Comparison of ENCODE assay signal across 20 mouse cellular contexts in genomic region chr7:132419378-132420255, GRCm38 (mm10).
DNase-seq lines count a peak whose midpoint lies in the region; TF ChIP-seq lines count a peak whose summit lies in the region.
"Had no signal": no experiment of that assay in that cellular context is flagged by ENCODE, and none has a peak within 500 bp of the region (broad histone marks: within the 10 kb centered on the region; RNA-seq: fewer than 3 reads in every experiment).

No protein-coding gene starts in this region.

- no peaks in the 10 kb centered on the region; the same call in 1 of the 2 replicates for H3K4me1 ChIP-seq in cerebellum, adult 2 months (ENCODE audit: control insufficient read depth, insufficient read depth, low read length)
- H3K4me1 ChIP-seq in lung, adult 2 months (ENCODE audit: control insufficient read depth, insufficient read depth, low read length), result no peaks in the 10 kb centered on the region
- H3K4me1 ChIP-seq: embryonic facial prominence, embryonic 10.5 days; forebrain, embryonic 12.5 days had no signal

- TF ChIP-seq CTCF in cerebellum, adult 2 months (IDR thresholded peaks at IDR 0.05; ENCODE audit: borderline replicate concordance, insufficient read depth, low read depth, low read length), result 0 out of 2 replicates have a peak, but pooled peaks have one; percentile 2
- no peak for TF ChIP-seq CTCF in lung, adult 2 months (IDR thresholded peaks at IDR 0.05; ENCODE audit: insufficient read depth, low read length)

- H3K27me3 ChIP-seq in cerebellum, adult 2 months (ENCODE audit: control insufficient read depth, insufficient read depth, low read length), result no peaks in the 10 kb centered on the region
- H3K27me3 ChIP-seq: embryonic facial prominence, embryonic 12.5 days; forebrain, embryonic 12.5 days; Patski had no signal

- DNase-seq in cerebellum, adult 2 months, result no peak
- DNase-seq in cerebellum, adult 18-20 months, result no peak
- peak; percentile 12 for DNase-seq in lung, adult 2 months
- DNase-seq in lung, postnatal 10 days, result no peak
- peak; percentile 27 for DNase-seq in lung, postnatal 36 days
- DNase-seq in lung, postnatal 25 days (ENCODE audit: low spot score), result no peak
- DNase-seq in thymus, postnatal 0 days (ENCODE audit: low spot score), result no peak
- DNase-seq: adrenal gland, adult 8-10 months; adrenal gland, postnatal 14 days; adrenal gland, postnatal 36 days; B cell, adult 2 months; cerebellum, adult 11-12 months; cerebellum, adult 9-10 months; cerebellum, postnatal 10 days; cerebellum, postnatal 25 days had no signal

- 96% methylated on average over 10 of the region's 10 CpGs for WGBS in cerebellum, adult 2 months
- 72% methylated on average over 10 of the region's 10 CpGs for WGBS in lung, adult 2 months

- H3K27ac ChIP-seq in cerebellum, adult 2 months (ENCODE audit: insufficient read depth, low read length), result no peak overlapping the region
- H3K27ac ChIP-seq: embryonic facial prominence, embryonic 10.5 days; embryonic facial prominence, embryonic 12.5 days; forebrain, embryonic 10.5 days; forebrain, embryonic 12.5 days had no signal

- H3K4me3 ChIP-seq in cerebellum, adult 2 months (replicated peaks; ENCODE audit: insufficient read depth, low read depth, low read length), result no peak overlapping the region
- H3K4me3 ChIP-seq in lung, adult 2 months (replicated peaks; ENCODE audit: extremely low read depth, low read depth, low read length), result no peak overlapping the region
- H3K4me3 ChIP-seq: embryonic facial prominence, embryonic 10.5 days; embryonic facial prominence, embryonic 12.5 days; forebrain, embryonic 10.5 days; forebrain, embryonic 12.5 days had no signal

- no peak for TF ChIP-seq POLR2A in cerebellum, adult 2 months (IDR thresholded peaks at IDR 0.05; ENCODE audit: borderline replicate concordance, insufficient read depth, low read length)
- TF ChIP-seq POLR2A in lung, adult 2 months (IDR thresholded peaks at IDR 0.05; ENCODE audit: borderline replicate concordance, extremely low read depth, low read depth, low read length), result no peak

Comparison
In these comparisons a context has a peak if more than half of its experiments do, and no peak if none do; other contexts are left out.
1. DNase-seq: peak in lung, adult 2 months (single experiment) and lung, postnatal 36 days (single experiment); none in cerebellum, adult 2 months (0 of 2), cerebellum, adult 18-20 months (0 of 2), lung, postnatal 10 days (single experiment), lung, postnatal 25 days (single experiment) and thymus, postnatal 0 days (single experiment).